Mouse (Mus musculus): ENCODE data around the gene Arid3a. TPM values are rescaled to one million over a fixed set of nuclear protein-coding genes. Genes with fewer than 3 reads are reported as not detected.

Gene Arid3a
- 9.7 TPM for polyA plus RNA-seq (2017; shearing (Covaris generic))

GRCm38 (mm10) chr10:79926491-79927323, at the start of gene Arid3a:
Arid3a (plus strand) TSS chr10:79927043.

DNA sequence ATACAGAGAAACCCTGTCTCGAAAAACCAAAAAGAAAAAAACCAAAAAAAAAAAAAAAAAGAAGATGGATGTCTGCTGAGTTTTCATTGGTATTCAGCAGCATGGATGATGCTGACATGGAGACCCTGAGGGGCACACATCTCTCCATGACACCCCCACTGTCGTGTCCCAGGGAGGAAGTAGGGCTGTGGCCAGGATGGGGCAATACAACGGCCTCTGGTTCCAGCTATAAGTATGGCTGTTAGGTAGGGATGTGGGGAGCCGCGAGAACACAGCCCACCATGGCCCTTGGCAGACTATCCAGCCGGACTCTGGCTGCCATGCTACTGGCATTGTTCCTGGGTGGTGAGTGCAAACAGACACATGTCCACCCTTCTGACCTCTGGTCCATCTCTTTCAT, 40.8 kb upstream of the Arid3a start, which contains the start of gene Elane:
Gene Elane (plus strand): TSS at position 194 of the 400 bp plus-strand sequence.

DNA sequence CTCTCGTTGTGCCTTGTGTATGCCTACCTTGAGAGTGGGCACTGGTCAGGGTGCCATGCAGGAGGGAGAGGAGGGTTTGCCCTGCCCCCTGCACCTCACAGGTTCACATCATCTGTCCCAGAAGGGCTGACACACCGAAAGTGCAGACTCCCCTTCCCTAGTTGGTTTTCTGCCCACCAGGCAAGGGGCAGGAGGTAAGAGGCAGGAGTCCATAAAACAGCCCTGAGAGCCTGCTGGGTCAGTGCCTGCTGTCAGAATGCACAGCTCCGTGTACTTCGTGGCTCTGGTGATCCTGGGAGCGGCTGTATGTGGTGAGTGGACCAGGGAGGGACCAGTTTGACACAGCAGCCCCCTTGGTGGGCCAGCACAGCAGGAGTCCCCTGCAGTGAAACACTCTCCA, 36.2 kb upstream of the Arid3a start, which contains the start of gene Cfd:
Gene Cfd (plus strand): TSS at position 184 of the 400 bp plus-strand sequence.

GRCm38 (mm10) chr10:79908167-79909091, 18.4 kb upstream of the Arid3a start, which contains the start of gene Med16:
Med16 (minus strand) TSS chr10:79908923.

DNA sequence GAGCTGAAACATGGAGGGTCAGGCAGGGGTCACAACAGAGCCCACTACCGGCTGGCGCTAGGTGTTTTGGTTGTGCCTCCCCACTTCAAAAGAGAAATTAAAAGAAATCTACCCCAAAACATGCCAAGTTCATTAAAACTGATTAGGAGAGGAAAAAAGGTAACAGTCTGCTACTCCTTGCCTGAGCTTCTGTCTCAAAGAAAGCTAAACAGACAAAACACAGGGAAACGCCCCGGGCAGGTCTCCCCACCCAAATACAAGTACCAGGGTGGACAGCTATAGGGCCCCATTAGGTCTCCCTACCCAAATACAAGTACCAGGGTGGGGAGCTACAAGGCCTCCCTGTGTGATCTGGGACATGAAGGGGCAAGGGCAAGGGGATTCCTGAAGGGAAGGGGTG, 16.3 kb upstream of the Arid3a start, which contains the start of gene Gm26602:
Gene Gm26602 (plus strand): TSS at position 301 of the 400 bp plus-strand sequence.

DNA sequence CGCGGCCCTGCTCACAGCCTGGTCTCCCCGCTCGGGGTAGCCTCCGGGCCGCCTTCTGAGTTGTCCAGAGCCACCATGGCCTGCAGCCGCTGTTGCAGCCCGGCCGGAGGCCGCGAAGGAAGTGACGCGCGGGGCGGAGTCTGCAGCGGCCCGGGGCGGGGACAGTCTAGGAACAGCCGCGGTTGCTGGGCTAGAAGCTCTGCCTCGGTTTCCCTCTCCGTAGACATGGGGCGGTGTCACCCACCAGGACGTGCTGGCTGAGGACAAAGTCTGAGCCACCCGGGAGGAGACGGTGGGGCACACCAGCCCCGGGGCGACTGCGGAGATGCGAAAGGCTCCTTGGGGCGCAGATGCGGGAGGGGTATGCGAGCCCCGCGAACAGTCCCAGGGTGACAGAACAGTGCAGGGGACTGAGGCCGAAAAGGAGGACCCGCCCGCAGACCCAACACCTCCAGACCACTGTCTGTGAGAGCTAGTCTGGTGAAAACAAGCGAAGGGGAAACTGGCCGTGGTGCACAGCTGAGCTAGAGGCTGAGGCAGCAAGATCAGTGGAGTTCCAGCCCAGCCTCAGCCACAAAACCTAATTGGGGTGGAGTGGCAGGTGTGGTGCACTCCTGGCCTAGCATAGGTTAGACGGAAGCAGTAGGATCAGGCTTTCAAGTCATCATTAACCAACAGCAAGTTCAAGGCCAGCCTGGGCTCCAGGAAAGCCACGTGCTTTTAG, 9.9 kb upstream of the Arid3a start, which contains the start of gene Kiss1r:
Gene Kiss1r (plus strand): TSS at position 164 of the 724 bp plus-strand sequence.

DNA sequence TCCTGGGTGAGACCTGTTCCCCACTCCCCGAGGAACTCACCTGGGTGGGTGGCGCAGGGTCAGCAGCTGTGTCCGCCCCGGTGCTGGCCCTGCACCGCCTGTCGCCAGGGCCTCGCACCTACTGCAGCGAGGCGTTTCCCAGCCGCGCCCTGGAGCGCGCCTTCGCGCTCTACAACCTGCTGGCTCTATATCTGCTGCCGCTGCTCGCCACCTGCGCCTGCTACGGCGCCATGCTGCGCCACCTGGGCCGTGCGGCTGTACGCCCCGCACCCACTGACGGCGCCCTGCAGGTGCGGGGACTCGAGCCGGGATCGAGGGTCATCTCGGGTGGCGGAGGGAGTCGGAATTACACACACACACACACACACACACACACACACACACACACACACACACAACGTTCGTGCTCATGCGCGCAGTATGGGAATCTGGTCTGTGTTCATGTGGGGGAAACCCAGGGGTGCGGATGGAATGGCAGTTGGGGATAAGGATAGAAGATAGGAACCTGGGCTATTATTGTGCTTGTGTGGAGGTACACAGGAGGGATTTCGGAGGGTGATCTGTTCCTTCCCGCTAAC, 5.8 kb upstream of the Arid3a start, which contains the start of gene R3hdm4:
Gene R3hdm4 (minus strand): TSS at position 251 of the 578 bp plus-strand sequence.

GRCm38 (mm10) chr10:79959847-79960601, 33.2 kb downstream of the Arid3a start, which contains the start of gene Wdr18:
Wdr18 (plus strand) TSS chr10:79960152.

GRCm38 (mm10) chr10:79970415-79971182, 43.8 kb downstream of the Arid3a start, which contains the start of gene Grin3b:
Grin3b (plus strand) TSS chr10:79970715.

DNA sequence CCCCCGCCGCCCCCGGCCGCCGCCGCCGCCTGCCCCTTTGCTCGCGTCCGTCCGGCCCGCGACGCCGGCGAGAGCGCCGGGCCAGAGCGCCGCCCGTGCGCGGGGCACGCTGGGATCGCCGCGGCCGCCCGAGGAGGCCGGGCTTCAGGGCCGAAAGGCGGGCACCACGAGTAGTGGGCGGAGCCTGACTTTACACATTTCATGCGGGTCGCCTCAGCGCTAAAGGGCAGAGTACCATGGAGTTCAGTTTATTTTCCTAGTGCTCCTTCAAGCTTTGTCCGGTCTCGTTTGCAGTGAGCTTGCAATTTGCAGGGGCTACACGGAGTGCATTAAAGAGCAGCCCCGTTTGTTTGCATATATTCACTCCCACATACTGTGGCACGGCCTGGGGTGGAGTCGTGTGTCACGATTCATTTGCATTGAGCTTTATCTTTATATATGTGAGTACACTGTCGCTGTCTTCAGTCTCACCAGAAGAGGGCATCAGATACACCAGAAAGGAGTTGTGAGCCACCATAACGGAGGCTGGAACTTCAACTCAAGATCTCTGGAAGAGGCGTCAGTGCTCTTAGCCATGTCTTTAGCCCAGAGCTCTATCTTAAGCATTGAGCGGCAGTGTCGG, 57.5 kb downstream of the Arid3a start, which contains the start of gene Tmem259:
Gene Tmem259 (minus strand): TSS at position 136 of the 622 bp plus-strand sequence.

DNA sequence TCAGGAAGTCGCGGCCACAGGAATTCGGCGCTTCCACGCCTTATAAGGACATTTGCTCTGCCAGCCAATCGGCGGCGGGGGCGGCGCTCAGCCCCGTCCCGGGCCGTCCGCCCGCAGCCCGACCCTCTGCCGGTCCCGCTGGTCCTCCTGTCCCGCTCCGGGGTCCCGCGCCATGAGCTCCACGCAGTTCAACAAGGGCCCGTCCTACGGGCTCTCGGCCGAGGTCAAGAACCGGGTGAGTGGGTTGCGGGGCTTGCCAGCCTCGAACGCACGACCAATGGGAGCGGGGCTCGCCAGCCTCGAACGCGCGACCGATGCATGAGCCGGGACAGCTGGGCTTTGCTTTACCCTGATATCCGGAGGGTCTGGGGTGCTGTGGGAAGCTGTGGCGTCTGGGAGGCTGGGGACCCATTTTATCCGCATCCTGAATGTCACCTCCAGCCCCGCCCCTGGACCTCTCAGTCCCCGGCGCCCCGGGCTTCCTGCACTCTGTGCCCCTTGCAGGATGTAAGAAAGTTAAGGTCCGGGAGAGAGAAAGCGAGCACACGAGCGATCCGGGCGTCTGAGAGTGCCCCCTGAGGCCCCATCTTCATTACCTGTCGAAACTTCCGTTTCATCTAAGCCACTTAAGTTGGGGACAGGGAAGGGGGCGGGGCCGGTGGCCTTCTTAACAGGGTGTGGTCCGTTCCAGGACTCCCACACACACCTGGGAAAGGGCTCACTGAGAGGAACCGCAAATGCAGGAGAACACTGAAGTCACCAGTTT, 61.8 kb downstream of the Arid3a start, which contains the start of gene Cnn2:
Gene Cnn2 (plus strand): TSS at position 79 of the 766 bp plus-strand sequence.

DNA sequence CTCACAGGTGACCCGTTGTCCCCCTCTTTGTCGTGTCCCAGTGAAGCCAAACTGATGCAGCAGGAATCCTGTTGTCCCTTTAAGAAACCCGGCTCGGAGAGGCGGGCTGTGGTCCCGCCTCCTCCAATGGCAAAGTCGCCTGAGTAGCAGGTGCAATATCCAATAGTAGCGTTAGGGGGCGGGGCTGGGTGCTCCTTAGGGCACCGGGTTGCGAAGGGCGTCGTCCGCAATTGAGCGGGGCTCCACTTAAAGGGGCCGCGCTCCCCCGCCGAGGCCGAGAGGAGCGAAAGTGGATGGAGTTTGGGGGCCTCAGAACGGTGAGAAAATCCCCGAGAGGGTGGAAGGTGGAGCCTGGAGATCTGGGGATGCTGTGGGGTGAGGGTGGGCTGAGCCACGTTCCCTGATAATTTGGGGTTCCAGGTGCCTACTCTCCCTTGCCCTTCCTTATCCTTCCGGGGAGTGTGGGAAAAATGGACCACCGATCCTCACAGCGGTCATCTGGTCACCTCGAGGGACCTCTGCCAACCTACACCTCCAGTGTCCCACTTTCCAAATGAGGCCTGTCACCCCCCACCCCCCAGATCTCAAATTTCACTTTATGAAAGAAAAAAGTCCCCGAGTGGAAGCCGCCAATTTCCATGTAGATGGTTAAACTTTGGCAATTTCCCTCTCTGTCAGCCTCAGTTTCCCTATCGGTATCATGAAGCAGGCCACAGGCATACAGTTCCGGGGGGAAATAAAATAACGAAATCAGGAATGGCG, 69.6 kb downstream of the Arid3a start, which contains the start of gene Abca7:
Gene Abca7 (plus strand): TSS at position 223 of the 762 bp plus-strand sequence.

Other genes starting within 250 kb of the Arid3a start
- gene Cdc34, start 244.8 kb upstream of the Arid3a start, polyA plus RNA-seq (2017; shearing (Covaris generic)) = 78.4 TPM
- gene Gzmm, start 238.0 kb upstream of the Arid3a start, polyA plus RNA-seq (2017; shearing (Covaris generic)) = 8.2 TPM
- gene Bsg, start 222.6 kb upstream of the Arid3a start, polyA plus RNA-seq (2017; shearing (Covaris generic)) = 207 TPM
- gene Hcn2, start 210.4 kb upstream of the Arid3a start, polyA plus RNA-seq (2017; shearing (Covaris generic)) = not detected
- 31.9 TPM for gene Polrmt, start 180.5 kb upstream of the Arid3a start, polyA plus RNA-seq (2017; shearing (Covaris generic))
- gene Fgf22, start 172.0 kb upstream of the Arid3a start, polyA plus RNA-seq (2017; shearing (Covaris generic)) = not detected
- 41.8 TPM for gene Rnf126, start 160.1 kb upstream of the Arid3a start, polyA plus RNA-seq (2017; shearing (Covaris generic))
- not detected for gene Fstl3, start 149.8 kb upstream of the Arid3a start, polyA plus RNA-seq (2017; shearing (Covaris generic))
- gene Prss57, start 136.1 kb upstream of the Arid3a start, polyA plus RNA-seq (2017; shearing (Covaris generic)) = 0.17 TPM
- gene Palm, start 133.5 kb upstream of the Arid3a start, polyA plus RNA-seq (2017; shearing (Covaris generic)) = 4.5 TPM
- 0.44 TPM for gene Misp, start 106.1 kb upstream of the Arid3a start, polyA plus RNA-seq (2017; shearing (Covaris generic))
- 478 TPM for gene Ptbp1, start 72.6 kb upstream of the Arid3a start, polyA plus RNA-seq (2017; shearing (Covaris generic))
- not detected for gene Prtn3, start 52.6 kb upstream of the Arid3a start, polyA plus RNA-seq (2017; shearing (Covaris generic))
- gene Plppr3, start 52.4 kb upstream of the Arid3a start, polyA plus RNA-seq (2017; shearing (Covaris generic)) = 6.8 TPM
- gene Elane, start 40.8 kb upstream of the Arid3a start, polyA plus RNA-seq (2017; shearing (Covaris generic)) = not detected
- gene Cfd, start 36.2 kb upstream of the Arid3a start, polyA plus RNA-seq (2017; shearing (Covaris generic)) = not detected
- 27.3 TPM for gene Med16, start 18.1 kb upstream of the Arid3a start, polyA plus RNA-seq (2017; shearing (Covaris generic))
- 19.6 TPM for gene Gm26602, start 16.2 kb upstream of the Arid3a start, polyA plus RNA-seq (2017; shearing (Covaris generic))
- gene Kiss1r, start 10.1 kb upstream of the Arid3a start, polyA plus RNA-seq (2017; shearing (Covaris generic)) = 0.26 TPM
- 117 TPM for gene R3hdm4, start 5.8 kb upstream of the Arid3a start, polyA plus RNA-seq (2017; shearing (Covaris generic))
- gene Wdr18, start 33.1 kb downstream of the Arid3a start, polyA plus RNA-seq (2017; shearing (Covaris generic)) = 74.2 TPM
- 0.49 TPM for gene Grin3b, start 43.7 kb downstream of the Arid3a start, polyA plus RNA-seq (2017; shearing (Covaris generic))
- gene Tmem259, start 57.3 kb downstream of the Arid3a start, polyA plus RNA-seq (2017; shearing (Covaris generic)) = 26.7 TPM
- gene Cnn2, start 61.5 kb downstream of the Arid3a start, polyA plus RNA-seq (2017; shearing (Covaris generic)) = 580 TPM
- 42.6 TPM for gene Abca7, start 69.5 kb downstream of the Arid3a start, polyA plus RNA-seq (2017; shearing (Covaris generic))
- 732 TPM for gene Arhgap45, start 89.6 kb downstream of the Arid3a start, polyA plus RNA-seq (2017; shearing (Covaris generic))
- gene Polr2e, start 112.8 kb downstream of the Arid3a start, polyA plus RNA-seq (2017; shearing (Covaris generic)) = 104 TPM
- gene Gpx4, start 120.1 kb downstream of the Arid3a start, polyA plus RNA-seq (2017; shearing (Covaris generic)) = 296 TPM
- 60.3 TPM for gene Sbno2, start 178.5 kb downstream of the Arid3a start, polyA plus RNA-seq (2017; shearing (Covaris generic))
- gene Stk11, start 188.8 kb downstream of the Arid3a start, polyA plus RNA-seq (2017; shearing (Covaris generic)) = 31.4 TPM
- gene Atp5d, start 211.6 kb downstream of the Arid3a start, polyA plus RNA-seq (2017; shearing (Covaris generic)) = 367 TPM
- 5.3 TPM for gene Cbarp, start 213.8 kb downstream of the Arid3a start, polyA plus RNA-seq (2017; shearing (Covaris generic))
- 4.4 TPM for gene Midn, start 221.2 kb downstream of the Arid3a start, polyA plus RNA-seq (2017; shearing (Covaris generic))
- gene Cirbp, start 238.9 kb downstream of the Arid3a start, polyA plus RNA-seq (2017; shearing (Covaris generic)) = 232 TPM
- 18.9 TPM for gene 1600002K03Rik, start 245.9 kb downstream of the Arid3a start, polyA plus RNA-seq (2017; shearing (Covaris generic))

Data from effector memory CD4-positive, alpha-beta T cell, adult 7 months (primary cell).